Mouse (Mus musculus): ENCODE results near the gene Ggt6. TPM values are rescaled to one million over a fixed set of nuclear protein-coding genes. Genes with fewer than 3 reads are reported as not detected.

The Ggt6 gene
- polyA plus RNA-seq, 1 experiment from 2014 or later: not detected

- H3K9ac ChIP-seq: no peak overlapping the region
- H3K36me3 ChIP-seq: peaks cover 93% of the 10 kb centered on the region
- H3K9me3 ChIP-seq: no peaks in the 10 kb centered on the region
- no peak overlapping the region for H3K4me3 ChIP-seq
- H3K4me2 ChIP-seq: no peak overlapping the region
- H3K4me1 ChIP-seq (replicated peaks): peaks cover 22% of the 10 kb centered on the region
- ATAC-seq (ENCODE audit: low read depth): no peak
- H3K27me3 ChIP-seq: no peaks in the 10 kb centered on the region
- H3K27ac ChIP-seq (replicated peaks): no peak overlapping the region
- WGBS: 83% methylated on average over 3 of the region's 3 CpGs
Observed at GRCm38 (mm10) chr11:72452140-72452665, 16.9 kb downstream of the Ggt6 start.

GRCm38 (mm10) chr11:72453105-72453953 is 18.0 kb downstream of the Ggt6 start:
- Histone ChIP-seq H3K4me1 (replicated peaks) (peaks cover 24% of the 10 kb centered on the region), H3K27me3 (no peaks in the 10 kb centered on the region), H3K9ac (no peak overlapping the region), H3K9me3 (no peaks in the 10 kb centered on the region), H3K36me3 (peaks cover 92% of the 10 kb centered on the region), H3K4me3 (no peak overlapping the region), H3K4me2 (no peak overlapping the region), H3K27ac (replicated peaks) (no peak overlapping the region)
- ATAC-seq (ENCODE audit: low read depth): no peak
- WGBS: 58% methylated on average over 15 of the region's 15 CpGs

GRCm38 (mm10) chr11:72455694-72456093 is 20.4 kb downstream of the Ggt6 start:
- Histone ChIP-seq H3K27me3 (no peaks in the 10 kb centered on the region), H3K9me3 (no peaks in the 10 kb centered on the region), H3K36me3 (peaks cover 86% of the 10 kb centered on the region), H3K4me3 (no peak overlapping the region), H3K27ac (replicated peaks) (peak overlapping the region; percentile 49), H3K9ac (peak overlapping the region; percentile 43; the same call in 1 of the 2 replicates), H3K4me2 (no peak overlapping the region), H3K4me1 (replicated peaks) (peaks cover 21% of the 10 kb centered on the region)
- peak; percentile 33 for ATAC-seq (ENCODE audit: low read depth)
- 29% methylated on average over 5 of the region's 5 CpGs for WGBS

- peaks cover 73% of the 10 kb centered on the region for H3K36me3 ChIP-seq
- 78% methylated on average over 12 of the region's 12 CpGs for WGBS
- H3K4me3 ChIP-seq: no peak overlapping the region
- peak overlapping the region; percentile 56; the same call in 1 of the 2 replicates for H3K27ac ChIP-seq (replicated peaks)
- no peak overlapping the region for H3K4me2 ChIP-seq
- no peak overlapping the region for H3K9ac ChIP-seq
- no peaks in the 10 kb centered on the region for H3K27me3 ChIP-seq
- peaks cover 34% of the 10 kb centered on the region for H3K4me1 ChIP-seq (replicated peaks)
- H3K9me3 ChIP-seq: no peaks in the 10 kb centered on the region
- 0 out of 2 replicates have a peak, but pooled peaks have one; percentile 25 for ATAC-seq (ENCODE audit: low read depth)
Observed at GRCm38 (mm10) chr11:72457995-72458496, 22.7 kb downstream of the Ggt6 start.

- Histone ChIP-seq H3K4me3 (no peak overlapping the region), H3K36me3 (peaks cover 72% of the 10 kb centered on the region), H3K4me1 (replicated peaks) (peaks cover 34% of the 10 kb centered on the region), H3K9me3 (no peaks in the 10 kb centered on the region), H3K4me2 (no peak overlapping the region), H3K27me3 (no peaks in the 10 kb centered on the region), H3K27ac (replicated peaks) (peak overlapping the region; percentile 56; the same call in 1 of the 2 replicates), H3K9ac (no peak overlapping the region)
- WGBS: 88% methylated on average over 3 of the region's 3 CpGs
- ATAC-seq (ENCODE audit: low read depth): no peak
Observed at GRCm38 (mm10) chr11:72458502-72458901, 23.2 kb downstream of the Ggt6 start.

- H3K36me3 ChIP-seq: peaks cover 57% of the 10 kb centered on the region
- WGBS: 47% methylated on average over 5 of the region's 5 CpGs
Observed at GRCm38 (mm10) chr11:72461500-72461981, 26.2 kb downstream of the Ggt6 start.

GRCm38 (mm10) chr11:72464821-72465220 is 29.5 kb downstream of the Ggt6 start:
- Histone ChIP-seq H3K4me1 (replicated peaks) (peaks cover 56% of the 10 kb centered on the region), H3K27me3 (no peaks in the 10 kb centered on the region), H3K9me3 (no peaks in the 10 kb centered on the region), H3K4me3 (no peak overlapping the region), H3K36me3 (peaks cover 33% of the 10 kb centered on the region), H3K9ac (no peak overlapping the region), H3K4me2 (no peak overlapping the region), H3K27ac (replicated peaks) (no peak overlapping the region)
- no peak for ATAC-seq (ENCODE audit: low read depth)
- WGBS: 58% methylated on average over 3 of the region's 3 CpGs

More at GRCm38 (mm10) chr11:72461500-72461981, 26.2 kb downstream of the Ggt6 start:
- H3K4me2 ChIP-seq: no peak overlapping the region
- H3K4me1 ChIP-seq (replicated peaks): peaks cover 37% of the 10 kb centered on the region
- H3K9ac ChIP-seq: no peak overlapping the region
- H3K9me3 ChIP-seq: no peaks in the 10 kb centered on the region
- no peak overlapping the region for H3K27ac ChIP-seq (replicated peaks)
- no peak overlapping the region for H3K4me3 ChIP-seq
- ATAC-seq (ENCODE audit: low read depth): no peak
- no peaks in the 10 kb centered on the region for H3K27me3 ChIP-seq

- Histone ChIP-seq H3K27ac (replicated peaks) (peak overlapping the region; percentile 43), H3K4me3 (no peak overlapping the region), H3K36me3 (peaks cover 23% of the 10 kb centered on the region; the same call in 1 of the 2 replicates), H3K27me3 (no peaks in the 10 kb centered on the region), H3K9ac (no peak overlapping the region), H3K4me1 (replicated peaks) (peaks cover 56% of the 10 kb centered on the region), H3K4me2 (no peak overlapping the region), H3K9me3 (no peaks in the 10 kb centered on the region)
- no peak for ATAC-seq (ENCODE audit: low read depth)
- WGBS: 65% methylated on average over 11 of the region's 11 CpGs
Observed at GRCm38 (mm10) chr11:72465978-72466693, 30.8 kb downstream of the Ggt6 start.

- peak overlapping the region; percentile 43; the same call in 1 of the 2 replicates for H3K27ac ChIP-seq (replicated peaks)
- no peaks in the 10 kb centered on the region for H3K9me3 ChIP-seq
- H3K4me3 ChIP-seq: no peak overlapping the region
- H3K4me2 ChIP-seq: no peak overlapping the region
- H3K9ac ChIP-seq: no peak overlapping the region
- H3K4me1 ChIP-seq (replicated peaks): peaks cover 50% of the 10 kb centered on the region
- ATAC-seq (ENCODE audit: low read depth): no peak
- 68% methylated on average over 11 of the region's 11 CpGs for WGBS
- H3K36me3 ChIP-seq: peaks cover 28% of the 10 kb centered on the region; the same call in 1 of the 2 replicates
- H3K27me3 ChIP-seq: no peaks in the 10 kb centered on the region
Observed at GRCm38 (mm10) chr11:72466694-72467507, 31.6 kb downstream of the Ggt6 start.

- Histone ChIP-seq H3K4me2 (no peak overlapping the region), H3K9me3 (no peaks in the 10 kb centered on the region), H3K27ac (replicated peaks) (peak overlapping the region; percentile 68), H3K36me3 (peaks cover 28% of the 10 kb centered on the region; the same call in 1 of the 2 replicates), H3K4me1 (replicated peaks) (peaks cover 43% of the 10 kb centered on the region), H3K9ac (no peak overlapping the region), H3K27me3 (no peaks in the 10 kb centered on the region), H3K4me3 (no peak overlapping the region)
- ATAC-seq (ENCODE audit: low read depth): no peak
- 74% methylated on average over 5 of the region's 5 CpGs for WGBS
Observed at GRCm38 (mm10) chr11:72468525-72468924, 33.2 kb downstream of the Ggt6 start.

- H3K27ac ChIP-seq (replicated peaks): peak overlapping the region; percentile 68
Observed at GRCm38 (mm10) chr11:72469217-72469616, 33.9 kb downstream of the Ggt6 start.

More at GRCm38 (mm10) chr11:72469217-72469616, 33.9 kb downstream of the Ggt6 start:
- H3K27me3 ChIP-seq: no peaks in the 10 kb centered on the region
- ATAC-seq (ENCODE audit: low read depth): peak; percentile 64
- H3K9me3 ChIP-seq: no peaks in the 10 kb centered on the region
- H3K9ac ChIP-seq: no peak overlapping the region
- no peak overlapping the region for H3K4me2 ChIP-seq
- H3K4me1 ChIP-seq (replicated peaks): peaks cover 43% of the 10 kb centered on the region
- 27% methylated on average over 5 of the region's 5 CpGs for WGBS
- H3K36me3 ChIP-seq: peaks cover 31% of the 10 kb centered on the region; the same call in 1 of the 2 replicates
- H3K4me3 ChIP-seq: no peak overlapping the region
